Mouse (Mus musculus) adipocyte (in vitro differentiated cells): ENCODE data around the gene Srgap1.

Experiments used
- DNase-seq: peaks from one replicate; pipeline ENCODE4 v3.0.0-alpha.2; 2016; ENCODE audit warnings: low spot score

Srgap1 gene

GRCm38 (mm10) chr10:122046904-122047726, at the start of gene Srgap1:
Srgap1 (minus strand) TSS chr10:122047315.
- DNase-seq: no peak

GRCm38 (mm10) chr10:122096462-122096979, 49.4 kb upstream of the Srgap1 start:
- peak; percentile 50 for DNase-seq

GRCm38 (mm10) chr10:122090472-122090871, 43.4 kb upstream of the Srgap1 start:
- DNase-seq: no peak

- DNase-seq: no peak
Observed at GRCm38 (mm10) chr10:122081352-122081751, 34.2 kb upstream of the Srgap1 start.

GRCm38 (mm10) chr10:122069153-122069552, 22.0 kb upstream of the Srgap1 start:
- DNase-seq: no peak

- DNase-seq: no peak
Observed at GRCm38 (mm10) chr10:122055826-122056225, 8.7 kb upstream of the Srgap1 start.

GRCm38 (mm10) chr10:122054535-122054934, 7.4 kb upstream of the Srgap1 start:
- DNase-seq: no peak

- DNase-seq: peak; percentile 84
Observed at GRCm38 (mm10) chr10:122051831-122052230, 4.7 kb upstream of the Srgap1 start.

- peak; percentile 31 for DNase-seq
Observed at GRCm38 (mm10) chr10:122047727-122048365, 731 bp upstream of the Srgap1 start.

GRCm38 (mm10) chr10:122046511-122046903, 608 bp downstream of the Srgap1 start:
- no peak for DNase-seq

GRCm38 (mm10) chr10:122045946-122046345, 1.2 kb downstream of the Srgap1 start:
- DNase-seq: no peak

GRCm38 (mm10) chr10:122044926-122045325, 2.2 kb downstream of the Srgap1 start:
- DNase-seq: no peak

- peak; percentile 12 for DNase-seq
Observed at GRCm38 (mm10) chr10:122040372-122040771, 6.7 kb downstream of the Srgap1 start.

- DNase-seq: no peak
Observed at GRCm38 (mm10) chr10:122039566-122039965, 7.5 kb downstream of the Srgap1 start.

- DNase-seq: peak; percentile 9
Observed at GRCm38 (mm10) chr10:122038554-122038953, 8.6 kb downstream of the Srgap1 start.

- no peak for DNase-seq
Observed at GRCm38 (mm10) chr10:122033271-122033670, 13.8 kb downstream of the Srgap1 start.

- DNase-seq: no peak
Observed at GRCm38 (mm10) chr10:122030420-122030819, 16.7 kb downstream of the Srgap1 start.

GRCm38 (mm10) chr10:122029738-122030137, 17.4 kb downstream of the Srgap1 start:
- DNase-seq: peak; percentile 9

- DNase-seq: no peak
Observed at GRCm38 (mm10) chr10:122025198-122025597, 21.9 kb downstream of the Srgap1 start.

- no peak for DNase-seq
Observed at GRCm38 (mm10) chr10:122020906-122021305, 26.2 kb downstream of the Srgap1 start.

GRCm38 (mm10) chr10:122020255-122020654, 26.9 kb downstream of the Srgap1 start:
- no peak for DNase-seq

- no peak for DNase-seq
Observed at GRCm38 (mm10) chr10:122018594-122019048, 28.5 kb downstream of the Srgap1 start.

GRCm38 (mm10) chr10:122017743-122018142, 29.4 kb downstream of the Srgap1 start:
- DNase-seq: no peak
